Mouse (Mus musculus) C2C12 (cell line): ENCODE measurements around the gene Syngr1. TPM values are rescaled to one million over a fixed set of nuclear protein-coding genes. Genes with fewer than 3 reads are reported as not detected.
A peak's percentile ranks its signal among the peaks of the same experiment; 100 is the strongest.

Source experiments
- H3K27me3 ChIP-seq: one replicate; pipeline ENCODE4 v1.6.1; 2011; ENCODE audit not compliant: control insufficient read depth, insufficient read depth, insufficient read length
- H3K36me3 ChIP-seq: one replicate; pipeline ENCODE4 v1.6.1; 2011; ENCODE audit not compliant: control insufficient read depth, insufficient read depth
- H3K4me3 ChIP-seq: one replicate; pipeline ENCODE4 v1.5.1; 2011; ENCODE audit warnings: mild to moderate bottlenecking, control low read depth; ENCODE audit not compliant: poor library complexity, insufficient read depth, severe bottlenecking
- H3K79me2 ChIP-seq: one replicate; pipeline ENCODE4 v1.6.1; 2011; ENCODE audit not compliant: control insufficient read depth, insufficient read depth
- H3K79me3 ChIP-seq: one replicate; pipeline ENCODE4 v1.6.1; 2011; ENCODE audit warnings: low read depth, control low read depth
- H3ac ChIP-seq: one replicate; pipeline ENCODE3; 2011; ENCODE audit warnings: low read depth; ENCODE audit not compliant: control insufficient read depth, insufficient read length
- CEBPB ChIP-seq: IDR thresholded peaks from one replicate; pipeline ENCODE4 v1.6.1; 2011; ENCODE audit warnings: low read depth, mild to moderate bottlenecking, control low read depth, moderate library complexity
- CTCF ChIP-seq: IDR thresholded peaks from one replicate; pipeline ENCODE4 v1.5.1; 2011; ENCODE audit not compliant: control insufficient read depth, insufficient read depth, insufficient read length
- FOSL1 ChIP-seq: IDR thresholded peaks from one replicate; pipeline ENCODE4 v1.8.0; 2011; ENCODE audit warnings: mild to moderate bottlenecking, low read length; ENCODE audit not compliant: poor library complexity, insufficient read depth, severe bottlenecking
- MAX ChIP-seq: IDR thresholded peaks from one replicate; pipeline ENCODE4 v1.6.1; 2011; ENCODE audit warnings: mild to moderate bottlenecking, control low read depth
- MYOD1 ChIP-seq: IDR thresholded peaks from one replicate; pipeline ENCODE4 v1.6.1; 2011; ENCODE audit warnings: low read depth; ENCODE audit not compliant: control insufficient read depth, insufficient read length
- MYOG ChIP-seq: IDR thresholded peaks from one replicate; pipeline ENCODE4 v1.6.1; 2011; ENCODE audit not compliant: control insufficient read depth, insufficient read length; ENCODE audit errors: extremely low read depth
- USF1 ChIP-seq: IDR thresholded peaks from one replicate; pipeline ENCODE4 v1.6.1; 2011; ENCODE audit warnings: low read depth, mild to moderate bottlenecking, control low read depth, moderate library complexity
- polyA plus RNA-seq: library from polyadenylated mRNA; unstranded; fragments of >200 nt; fragmentation: generic; extraction: Trizol; gene quantifications from one replicate; pipeline ENCODE4 v1.2.1, GENCODE M21; 2012; ENCODE audit warnings: missing spikeins

Gene Syngr1
- polyA plus RNA-seq, 1 experiment = 7.9 TPM

GRCm38 (mm10) chr15:80137945-80138791, 47.0 kb downstream of the Syngr1 start:
- peaks cover 100% of the 10 kb centered on the region for H3K79me2 ChIP-seq
- H3K36me3 ChIP-seq = peaks cover 49% of the 10 kb centered on the region
- no peak overlapping the region for H3ac ChIP-seq
- H3K4me3 ChIP-seq = no peak overlapping the region
- TF ChIP-seq MYOG (no peak), CEBPB (no peak), USF1 (no peak), MAX (no peak), MYOD1 (peak; percentile 42), FOSL1 (peak; percentile 48), CTCF (no peak)
- no peaks in the 10 kb centered on the region for H3K27me3 ChIP-seq
- H3K79me3 ChIP-seq = peaks cover 92% of the 10 kb centered on the region

- Histone ChIP-seq H3K79me2 (peaks cover 99% of the 10 kb centered on the region), H3K4me3 (no peak overlapping the region), H3K27me3 (no peaks in the 10 kb centered on the region), H3K36me3 (peaks cover 70% of the 10 kb centered on the region), H3K79me3 (peaks cover 79% of the 10 kb centered on the region), H3ac (no peak overlapping the region)
- TF ChIP-seq MAX = no peak
- TF ChIP-seq CTCF = no peak
- no peak for TF ChIP-seq MYOG
- TF ChIP-seq MYOD1 = no peak
- no peak for TF ChIP-seq FOSL1
- no peak for TF ChIP-seq USF1
- TF ChIP-seq CEBPB = no peak
Measured at GRCm38 (mm10) chr15:80140302-80140701, 49.2 kb downstream of the Syngr1 start.

DNA sequence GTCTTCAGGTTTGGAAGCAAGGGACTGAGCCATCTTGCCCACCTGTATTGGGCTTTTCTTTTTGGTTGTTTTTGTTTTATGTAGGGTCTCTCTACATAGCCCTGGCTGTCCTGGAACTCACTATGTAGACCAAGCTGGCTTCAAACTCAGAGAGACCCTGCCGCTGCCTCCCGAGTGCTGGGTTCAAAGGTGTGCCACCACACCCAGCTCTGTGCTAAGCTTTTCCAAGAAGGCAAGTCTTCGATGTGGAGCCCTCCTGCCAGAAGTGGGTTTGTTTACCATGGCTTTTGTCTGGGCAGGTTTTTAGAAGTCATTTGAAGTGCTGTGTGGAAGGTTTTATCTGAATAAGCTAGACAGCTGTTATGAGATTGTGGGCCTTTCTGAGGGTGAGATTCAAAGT, 49.7 kb downstream of the Syngr1 start:
- H3K4me3 ChIP-seq = no peak overlapping the region
- no peaks in the 10 kb centered on the region for H3K27me3 ChIP-seq
- TF ChIP-seq MAX (no peak), USF1 (no peak), MYOD1 (no peak), MYOG (no peak), CEBPB (no peak)
- H3K79me3 ChIP-seq = peaks cover 74% of the 10 kb centered on the region
- peaks cover 71% of the 10 kb centered on the region for H3K36me3 ChIP-seq
- H3ac ChIP-seq = no peak overlapping the region
- H3K79me2 ChIP-seq = peaks cover 94% of the 10 kb centered on the region

DNA sequence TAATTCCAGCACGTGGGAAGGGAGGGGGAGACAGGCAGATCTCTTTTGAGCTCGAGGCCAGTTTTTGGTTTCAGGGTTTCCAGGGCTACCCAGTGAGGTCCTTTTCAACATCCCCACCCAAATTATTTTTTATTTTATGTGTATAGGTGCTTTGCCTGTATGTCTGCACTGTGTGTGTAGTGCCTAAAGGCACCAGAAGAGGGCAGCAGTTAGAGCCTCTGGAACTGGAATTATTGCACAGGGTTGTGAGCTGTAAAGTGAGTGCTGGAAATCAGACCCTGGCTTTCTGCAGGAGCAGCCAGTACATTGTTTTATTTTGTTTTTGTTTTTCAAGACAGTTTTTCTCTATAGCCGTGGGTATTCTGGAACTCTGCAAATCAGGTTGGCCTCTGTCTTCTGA, 51.0 kb downstream of the Syngr1 start:
- Histone ChIP-seq H3K36me3 (peaks cover 61% of the 10 kb centered on the region), H3K4me3 (no peak overlapping the region), H3K79me2 (peaks cover 92% of the 10 kb centered on the region), H3ac (no peak overlapping the region), H3K27me3 (no peaks in the 10 kb centered on the region), H3K79me3 (peaks cover 61% of the 10 kb centered on the region)
- TF ChIP-seq USF1 (no peak), FOSL1 (no peak), MYOG (no peak), MAX (no peak), MYOD1 (no peak), CTCF (no peak), CEBPB (no peak)

DNA sequence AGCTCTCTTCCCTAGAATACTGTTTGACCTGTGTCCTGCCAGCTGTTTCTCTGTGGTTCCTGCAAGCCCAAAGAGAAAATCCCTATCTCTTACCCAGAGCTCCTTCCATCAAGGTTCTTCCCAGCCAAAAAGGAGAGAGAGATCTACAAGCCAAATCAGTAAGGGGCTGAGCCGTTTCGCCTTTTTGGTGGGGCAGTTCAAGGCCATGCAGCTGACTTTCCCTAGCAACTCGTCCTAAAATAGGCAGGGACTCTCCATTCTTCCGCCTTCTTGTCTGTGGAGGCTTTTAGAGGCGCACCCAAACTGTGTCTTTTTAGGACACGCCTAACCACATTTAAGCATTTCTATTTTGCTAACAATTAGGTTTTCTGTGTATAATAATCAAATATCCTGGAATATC, 52.6 kb downstream of the Syngr1 start:
- peaks cover 81% of the 10 kb centered on the region for H3K79me2 ChIP-seq
- H3K36me3 ChIP-seq = peaks cover 64% of the 10 kb centered on the region
- no peaks in the 10 kb centered on the region for H3K27me3 ChIP-seq
- no peak overlapping the region for H3ac ChIP-seq
- H3K79me3 ChIP-seq = peaks cover 48% of the 10 kb centered on the region
- TF ChIP-seq CTCF = no peak
- TF ChIP-seq MYOG = no peak
- TF ChIP-seq MYOD1 = no peak
- TF ChIP-seq CEBPB = no peak
- TF ChIP-seq MAX = no peak
- TF ChIP-seq FOSL1 = no peak
- TF ChIP-seq USF1 = no peak
- H3K4me3 ChIP-seq = no peak overlapping the region

DNA sequence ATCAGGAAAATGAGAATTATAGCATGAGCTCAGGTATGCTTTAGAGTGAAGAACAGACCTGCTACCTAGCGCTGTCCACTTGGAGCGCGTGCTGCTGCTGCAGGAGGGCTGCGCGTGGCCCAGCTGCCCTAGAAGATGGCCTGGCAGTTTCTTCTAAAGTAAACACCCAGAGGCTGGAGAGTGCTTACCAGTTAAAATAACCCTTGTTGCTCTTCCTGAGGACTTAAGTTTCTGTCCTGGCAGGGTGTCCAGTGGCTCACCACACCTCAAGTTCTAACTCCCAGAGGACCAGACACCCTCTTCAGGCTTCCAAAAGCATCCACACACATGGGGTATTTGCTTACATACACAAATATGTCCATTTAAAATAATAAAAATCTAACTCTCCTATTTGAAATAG, 54.3 kb downstream of the Syngr1 start:
- H3K36me3 ChIP-seq = peaks cover 74% of the 10 kb centered on the region
- H3K79me2 ChIP-seq = peaks cover 64% of the 10 kb centered on the region
- H3K79me3 ChIP-seq = peaks cover 33% of the 10 kb centered on the region
- no peak overlapping the region for H3K4me3 ChIP-seq
- TF ChIP-seq USF1 (no peak), MYOD1 (no peak), MAX (no peak), FOSL1 (no peak), CTCF (no peak), MYOG (no peak), CEBPB (no peak)
- H3K27me3 ChIP-seq = no peaks in the 10 kb centered on the region
- no peak overlapping the region for H3ac ChIP-seq
